27 mouse cellular contexts compared by ENCODE assay signal in genomic region chr10:39044476-39044995, GRCm38 (mm10).
DNase-seq lines count a peak whose midpoint lies in the region; ATAC-seq and TF ChIP-seq lines count a peak whose summit lies in the region.
"Had no signal": no experiment of that assay in that cellular context is flagged by ENCODE, and none has a peak within 500 bp of the region (broad histone marks: within the 10 kb centered on the region; RNA-seq: fewer than 3 reads in every experiment).

No protein-coding gene starts in this region.

- no peaks in the 10 kb centered on the region for H3K9me3 ChIP-seq in forebrain, postnatal 0 days (ENCODE audit: low read length)
- H3K9me3 ChIP-seq in forebrain, embryonic 16.5 days (ENCODE audit: control insufficient read depth, low read length) = no peaks in the 10 kb centered on the region
- H3K9me3 ChIP-seq: forebrain, embryonic 13.5 days; heart, embryonic 12.5 days; midbrain, embryonic 15.5 days; neural tube, embryonic 13.5 days; stomach, embryonic 15.5 days had no signal

- no peak overlapping the region for H3K4me3 ChIP-seq in forebrain, postnatal 0 days (ENCODE audit: low read depth, low read length)
- H3K4me3 ChIP-seq in forebrain, embryonic 16.5 days (replicated peaks; ENCODE audit: low read length) = no peak overlapping the region
- H3K4me3 ChIP-seq: forebrain, embryonic 13.5 days; heart, adult 2 months; heart, embryonic 12.5 days; midbrain, embryonic 15.5 days; neural tube, embryonic 13.5 days; stomach, embryonic 15.5 days had no signal

- TF ChIP-seq CTCF in forebrain, postnatal 0 days (IDR thresholded peaks at IDR 0.05; ENCODE audit: low read depth) = no peak

- H3K4me1 ChIP-seq in forebrain, postnatal 0 days (ENCODE audit: insufficient read depth) = no peaks in the 10 kb centered on the region
- H3K4me1 ChIP-seq in forebrain, embryonic 16.5 days (replicated peaks; ENCODE audit: control insufficient read depth, insufficient read depth, low read length) = no peaks in the 10 kb centered on the region
- H3K4me1 ChIP-seq: forebrain, embryonic 13.5 days; midbrain, embryonic 15.5 days; neural tube, embryonic 13.5 days; stomach, embryonic 15.5 days had no signal

- no peak overlapping the region for H3K27ac ChIP-seq in forebrain, postnatal 0 days (ENCODE audit: low read depth, low read length)
- no peak overlapping the region for H3K27ac ChIP-seq in forebrain, embryonic 16.5 days (ENCODE audit: low read length)
- H3K27ac ChIP-seq: forebrain, embryonic 13.5 days; heart, adult 2 months; hindbrain, embryonic 14.5 days; liver, embryonic 14.5 days; macrophage; midbrain, embryonic 15.5 days; neural tube, embryonic 13.5 days; stomach, embryonic 15.5 days had no signal

- peak; percentile 14; the same call in 1 of the 2 replicates for ATAC-seq in forebrain, postnatal 0 days
- no peak for ATAC-seq in forebrain, embryonic 16.5 days
- ATAC-seq: activated CD4-positive, CD25-positive, alpha-beta regulatory T cell, adult 4 months; forebrain, embryonic 13.5 days; intestine, postnatal 0 days; midbrain, embryonic 15.5 days had no signal

- WGBS in forebrain, postnatal 0 days = 64% methylated on average over 3 of the region's 3 CpGs
- 68% methylated on average over 3 of the region's 3 CpGs for WGBS in forebrain, embryonic 16.5 days

- peak; percentile 58 for DNase-seq in adrenal gland, adult 2 months
- no peak for DNase-seq in adrenal gland, postnatal 4 days (ENCODE audit: low spot score in 2 of 2)
- no peak for DNase-seq in forebrain, postnatal 0 days
- DNase-seq in MN1 (ENCODE audit: low spot score) = peak; percentile 79
- DNase-seq in mesoderm, embryonic 11.5 days (ENCODE audit: low read depth, low spot score) = peak; percentile 62
- no peak for DNase-seq in urinary bladder, postnatal 36 days (ENCODE audit: low spot score in 2 of 2)
- DNase-seq in urinary bladder, postnatal 10 days (ENCODE audit: low spot score) = no peak
- DNase-seq: cerebellum, adult 11-12 months; cerebellum, adult 9-11 months; gastrocnemius, postnatal 25 days; heart, adult 2 months; kidney, postnatal 14 days; layer of hippocampus, adult 9-11 months; liver; lung, adult 2 months; right cerebral cortex, postnatal 25 days had no signal

- no peak overlapping the region for H3K9ac ChIP-seq in forebrain, postnatal 0 days
- H3K9ac ChIP-seq in forebrain, embryonic 16.5 days (replicated peaks; ENCODE audit: low read depth, low read length) = no peak overlapping the region
- H3K9ac ChIP-seq: forebrain, embryonic 13.5 days; heart, embryonic 12.5 days; hindbrain, embryonic 14.5 days; liver, embryonic 14.5 days; midbrain, embryonic 15.5 days; neural tube, embryonic 13.5 days; stomach, embryonic 15.5 days had no signal

- no peaks in the 10 kb centered on the region for H3K36me3 ChIP-seq in forebrain, postnatal 0 days (ENCODE audit: insufficient read depth)
- no peaks in the 10 kb centered on the region for H3K36me3 ChIP-seq in forebrain, embryonic 16.5 days (ENCODE audit: control insufficient read depth, insufficient read depth)
- H3K36me3 ChIP-seq: midbrain, embryonic 15.5 days; neural tube, embryonic 13.5 days; stomach, embryonic 15.5 days had no signal

- no peak overlapping the region for H3K4me2 ChIP-seq in forebrain, postnatal 0 days (ENCODE audit: low read depth)
- no peak overlapping the region for H3K4me2 ChIP-seq in forebrain, embryonic 16.5 days (ENCODE audit: low read length)
- H3K4me2 ChIP-seq: forebrain, embryonic 13.5 days; heart, embryonic 12.5 days; hindbrain, embryonic 14.5 days; midbrain, embryonic 15.5 days; neural tube, embryonic 13.5 days; stomach, embryonic 15.5 days had no signal

- no peaks in the 10 kb centered on the region for H3K27me3 ChIP-seq in forebrain, postnatal 0 days (ENCODE audit: insufficient read depth, low read length)
- H3K27me3 ChIP-seq in forebrain, embryonic 16.5 days (replicated peaks; ENCODE audit: control insufficient read depth, insufficient read depth, low read length) = no peaks in the 10 kb centered on the region
- H3K27me3 ChIP-seq: forebrain, embryonic 13.5 days; heart, embryonic 12.5 days; midbrain, embryonic 15.5 days; neural tube, embryonic 13.5 days; stomach, embryonic 15.5 days had no signal

Comparison
In these comparisons a context has a peak if more than half of its experiments do, and no peak if none do; other contexts are left out.
1. DNase-seq: peak in adrenal gland, adult 2 months (single experiment), MN1 (single experiment) and mesoderm, embryonic 11.5 days (single experiment); none in adrenal gland, postnatal 4 days (0 of 2), forebrain, postnatal 0 days (single experiment), urinary bladder, postnatal 36 days (0 of 2) and urinary bladder, postnatal 10 days (single experiment).